Mouse (Mus musculus) activated CD4-positive, CD25-positive, alpha-beta regulatory T cell, adult 4 months (primary cell): Measurements from ENCODE around the gene Cybrd1. TPM values are rescaled to one million over a fixed set of nuclear protein-coding genes. Genes with fewer than 3 reads are reported as not detected.

Source experiments
- ATAC-seq: one replicate; pipeline ENCODE4 v1.8.0; 2017
- polyA plus RNA-seq, 2 experiments: library from polyadenylated mRNA; unstranded; fragments of 100-300 nt; shearing (Covaris generic); gene quantifications; one replicate each; pipeline ENCODE4 v1.2.1; 2017

Cybrd1 gene
- under 1 TPM; 0.12 to 0.22 TPM for polyA plus RNA-seq

- peak; percentile 36 for ATAC-seq
These were observed at the start of gene Cybrd1 for GRCm38 (mm10) chr2:71117797-71118708. Gene Cybrd1, plus strand, starts transcription at chr2:71117923.

GRCm38 (mm10) chr2:71071601-71072000 is 46.1 kb upstream of the Cybrd1 start:
- no peak for ATAC-seq

GRCm38 (mm10) chr2:71073330-71073729 is 44.4 kb upstream of the Cybrd1 start:
- ATAC-seq = no peak

- no peak for ATAC-seq
These were observed 43.9 kb upstream of the Cybrd1 start for GRCm38 (mm10) chr2:71073828-71074227.

GRCm38 (mm10) chr2:71082416-71082815 is 35.3 kb upstream of the Cybrd1 start:
- ATAC-seq = no peak

GRCm38 (mm10) chr2:71083454-71084193 is 34.1 kb upstream of the Cybrd1 start:
- ATAC-seq = no peak

GRCm38 (mm10) chr2:71089766-71090165 is 28.0 kb upstream of the Cybrd1 start:
- ATAC-seq = no peak

GRCm38 (mm10) chr2:71090660-71091445 is 26.9 kb upstream of the Cybrd1 start:
- no peak for ATAC-seq

- ATAC-seq = no peak
These were observed 21.6 kb upstream of the Cybrd1 start for GRCm38 (mm10) chr2:71096170-71096569.

GRCm38 (mm10) chr2:71102621-71103291 is 15.0 kb upstream of the Cybrd1 start:
- ATAC-seq = no peak

- no peak for ATAC-seq
These were observed 14.4 kb upstream of the Cybrd1 start for GRCm38 (mm10) chr2:71103292-71103680.

GRCm38 (mm10) chr2:71104696-71105095 is 13.0 kb upstream of the Cybrd1 start:
- ATAC-seq = no peak

GRCm38 (mm10) chr2:71105469-71106215 is 12.1 kb upstream of the Cybrd1 start:
- no peak for ATAC-seq

GRCm38 (mm10) chr2:71107225-71107624 is 10.5 kb upstream of the Cybrd1 start:
- no peak for ATAC-seq

- no peak for ATAC-seq
These were observed 9.2 kb upstream of the Cybrd1 start for GRCm38 (mm10) chr2:71108541-71108940.

GRCm38 (mm10) chr2:71113489-71114171 is 4.1 kb upstream of the Cybrd1 start:
- no peak for ATAC-seq

- ATAC-seq = no peak
These were observed 1.6 kb upstream of the Cybrd1 start for GRCm38 (mm10) chr2:71116151-71116550.

GRCm38 (mm10) chr2:71120844-71121243 is 3.1 kb downstream of the Cybrd1 start:
- no peak for ATAC-seq

GRCm38 (mm10) chr2:71121406-71121805 is 3.7 kb downstream of the Cybrd1 start:
- no peak for ATAC-seq

GRCm38 (mm10) chr2:71122268-71123029 is 4.7 kb downstream of the Cybrd1 start:
- no peak for ATAC-seq
